Mouse (Mus musculus) cerebellum, adult 2 months (tissue): ENCODE data around the gene Lmo7.

Source experiments
- CTCF ChIP-seq: fragments of 200-500 bp; IDR thresholded peaks from 2 replicates; pipeline ENCODE4 v1.5.1; 2011; ENCODE audit warnings: low read depth, mild to moderate bottlenecking, control low read depth, low read length, moderate library complexity, borderline replicate concordance; ENCODE audit not compliant: insufficient read depth
- POLR2A ChIP-seq: fragments of 200-500 bp; IDR thresholded peaks from 2 replicates; pipeline ENCODE4 v1.6.1; 2011; ENCODE audit warnings: low read length, control low read depth, borderline replicate concordance; ENCODE audit not compliant: insufficient read depth

- TF ChIP-seq CTCF (no peak), POLR2A (no peak)
These were observed 58.7 kb downstream of the Lmo7 start for GRCm38 (mm10) chr14:101788475-101788874.
